Mouse (Mus musculus) heart, adult 2 months (tissue): ENCODE measurements around the gene B3gnt4.

Experiments
- CTCF ChIP-seq: fragments of 200-600 bp; IDR thresholded peaks from 2 replicates; pipeline ENCODE4 v1.8.1; 2022; ENCODE audit warnings: antibody characterized with exemption, mild to moderate bottlenecking, moderate library complexity
- EP300 ChIP-seq: fragments of 200-500 bp; IDR thresholded peaks from 2 replicates; pipeline ENCODE4 v1.6.1; 2011; ENCODE audit warnings: low read depth, low read length, control low read depth; ENCODE audit not compliant: insufficient read depth
- POLR2A ChIP-seq: fragments of 200-500 bp; IDR thresholded peaks from 2 replicates; pipeline ENCODE4 v1.6.1; 2011; ENCODE audit warnings: mild to moderate bottlenecking, low read depth, low read length, control low read depth; ENCODE audit not compliant: insufficient read depth

DNA sequence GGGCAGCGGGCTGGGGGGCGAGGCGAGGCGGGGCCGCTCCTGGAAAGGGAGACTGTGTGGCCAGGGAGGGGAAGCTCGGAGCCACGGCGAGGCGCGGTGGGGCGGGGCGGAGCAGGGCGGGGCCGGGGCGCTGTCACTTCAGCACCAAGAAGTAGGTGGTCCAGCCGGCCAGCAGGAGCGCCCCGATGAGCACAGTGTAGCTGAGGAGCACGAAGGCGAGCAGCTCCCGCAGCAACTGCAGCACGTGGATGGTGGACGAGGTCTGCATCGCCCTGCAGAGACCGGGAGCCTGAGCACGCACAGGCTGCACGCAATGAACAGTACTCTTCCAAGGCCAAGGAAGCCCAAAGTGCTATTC lies 14.1 kb downstream of the B3gnt4 start:
- TF ChIP-seq POLR2A (no peak), CTCF (peak; percentile 18; the same call in 1 of the 2 replicates), EP300 (no peak)
